Mouse (Mus musculus): ENCODE measurements around the gene Olfr1097.

The Olfr1097 gene

GRCm38 (mm10) chr2:86892116-86892515 is at the start of gene Olfr1097:
TSS of gene Olfr1097 (minus strand) at chr2:86892216.
- no peak for DNase-seq (ENCODE audit: low spot score in 2 of 2)

- no peak for DNase-seq (ENCODE audit: low spot score in 2 of 2)
Measured at GRCm38 (mm10) chr2:86926557-86926956, 34.5 kb upstream of the Olfr1097 start.

DNA sequence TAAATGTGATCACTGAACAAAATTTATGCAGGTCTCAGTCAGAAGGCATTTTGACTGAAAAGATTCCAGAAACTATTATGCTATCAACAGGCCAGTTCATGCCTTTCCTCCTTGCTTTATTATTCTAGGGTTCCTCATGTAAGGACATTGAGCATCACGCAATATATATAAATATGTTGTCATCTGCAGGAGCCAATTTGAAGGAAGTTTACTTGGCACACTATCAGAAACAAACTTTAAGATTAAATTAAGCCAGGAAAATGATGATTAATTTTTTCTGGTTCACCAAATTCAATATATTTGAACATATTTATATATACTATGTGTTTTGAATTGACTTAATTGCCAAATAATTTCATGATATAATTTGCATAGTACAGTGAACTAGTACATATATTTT is 32.4 kb upstream of the Olfr1097 start, which contains the start of gene Olfr1098:
Gene Olfr1098, minus strand, starts transcription at position 101 of the 400 bp plus-strand sequence.
- no peak for DNase-seq (ENCODE audit: low spot score in 2 of 2)

- DNase-seq (ENCODE audit: low spot score in 2 of 2): no peak
Measured at GRCm38 (mm10) chr2:86905647-86906046, 13.6 kb upstream of the Olfr1097 start.

GRCm38 (mm10) chr2:86874702-86875101 is 17.3 kb downstream of the Olfr1097 start, which contains the start of gene Gm13723:
TSS of gene Gm13723 (minus strand) at chr2:86874802.
- DNase-seq (ENCODE audit: low spot score in 2 of 2): no peak

DNA sequence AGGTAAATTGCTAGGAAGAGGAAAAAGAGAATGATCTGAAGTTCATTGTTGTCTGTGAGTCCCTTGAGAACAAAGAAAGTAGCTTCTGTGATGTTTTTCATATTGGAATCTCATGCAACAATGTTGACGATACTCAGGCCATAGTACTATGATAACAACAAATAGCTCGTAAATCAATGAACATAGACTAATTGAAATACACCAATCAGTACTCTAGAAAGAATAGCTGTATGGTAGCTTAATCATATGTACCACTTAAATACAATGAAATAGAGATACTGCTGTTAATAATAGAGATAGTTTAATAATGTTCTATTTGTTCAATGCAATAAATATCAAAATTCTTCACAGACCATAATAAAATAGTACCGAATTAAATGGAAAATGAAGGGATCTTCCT is 40.4 kb downstream of the Olfr1097 start, which contains the start of gene Olfr1095:
Gene Olfr1095, minus strand, starts transcription at position 101 of the 400 bp plus-strand sequence.
- DNase-seq (ENCODE audit: low spot score in 2 of 2): no peak
